Mouse (Mus musculus) kidney, postnatal 0 days (tissue): ENCODE results near the gene Fabp3. TPM values are rescaled to one million over a fixed set of nuclear protein-coding genes. Genes with fewer than 3 reads are reported as not detected.

Experiments
- ATAC-seq: fragments of 200-750 bp; cut with Nextera tagmentation; replicated peaks from 2 replicates; pipeline ENCODE4 v1.8.0; 2017; ENCODE audit warnings: low read depth, moderate number of reproducible peaks, moderate TSS enrichment, moderate library complexity; ENCODE audit not compliant: low FRiP score
- DNase-seq: peaks from one replicate; pipeline ENCODE4 v3.0.0-alpha.2; 2016; ENCODE audit warnings: low spot score
- H3K27ac ChIP-seq: fragments of 300-500 bp; sonication (generic); 2 replicates; pipeline ENCODE4 v1.5.1; 2014; ENCODE audit warnings: mild to moderate bottlenecking
- H3K27me3 ChIP-seq: fragments of 300-500 bp; sonication (generic); 2 replicates; pipeline ENCODE4 v1.6.1; 2014; ENCODE audit warnings: low read length, mixed read lengths; ENCODE audit not compliant: insufficient read depth
- H3K36me3 ChIP-seq: fragments of 300-500 bp; sonication (generic); 2 replicates; pipeline ENCODE4 v1.6.1; 2014; ENCODE audit warnings: low read length, mixed read lengths; ENCODE audit not compliant: insufficient read depth
- H3K4me1 ChIP-seq: fragments of 300-500 bp; sonication (generic); replicated peaks from 2 replicates; pipeline ENCODE4 v1.6.1; 2014; ENCODE audit warnings: antibody characterized with exemption, low read length, mixed read lengths; ENCODE audit not compliant: insufficient read depth
- H3K4me2 ChIP-seq: fragments of 300-500 bp; sonication (generic); 2 replicates; pipeline ENCODE4 v1.6.1; 2014; ENCODE audit warnings: mild to moderate bottlenecking, low read length, moderate library complexity, mixed read lengths
- H3K4me3 ChIP-seq: fragments of 300-500 bp; sonication (generic); replicated peaks from 2 replicates; pipeline ENCODE4 v1.5.1; 2014; ENCODE audit warnings: low read depth, low read length
- H3K9ac ChIP-seq: fragments of 300-500 bp; sonication (generic); 2 replicates; pipeline ENCODE4 v1.6.1; 2014; ENCODE audit warnings: low read depth, low read length
- H3K9me3 ChIP-seq: fragments of 300-500 bp; sonication (generic); replicated peaks from 2 replicates; pipeline ENCODE4 v1.6.1; 2016; ENCODE audit warnings: low read length, inconsistent platforms, mixed read lengths
- CTCF ChIP-seq: IDR thresholded peaks from 2 replicates; pipeline ENCODE4 v1.5.1; 2016; ENCODE audit warnings: antibody characterized with exemption, low read depth, mild to moderate bottlenecking, moderate library complexity
- WGBS: fragments of 180-500 bp; shearing (Covaris S2); extraction: QIAGEN DNeasy Blood & Tissue Kit; methylation state at CpG from one replicate; pipeline ENCODE4 v1.1.7; 2014; 5-methylcytosine and 5-hydroxymethylcytosine counted together
- polyA plus RNA-seq: library from polyadenylated mRNA; unstranded; fragments of >200 nt; fragmentation: Nextera tagmentation; extraction: Ambion mirVana; gene quantifications from 2 replicates; pipeline ENCODE4 v1.2.1, GENCODE M21; 2015

Fabp3 gene
- polyA plus RNA-seq, 1 experiment from 2014 or later, result 542 TPM

- H3K4me1 ChIP-seq, result no peaks in the 10 kb centered on the region
- WGBS, result 12% methylated on average over 13 of the region's 13 CpGs
- no peaks in the 10 kb centered on the region for H3K27me3 ChIP-seq
- peak; percentile 83 for TF ChIP-seq CTCF
- DNase-seq (peak; percentile 74), ATAC-seq (no peak)
- no peaks in the 10 kb centered on the region for H3K9me3 ChIP-seq
- H3K9ac ChIP-seq, result no peak overlapping the region
- no peak overlapping the region for H3K27ac ChIP-seq
- no peak overlapping the region for H3K4me2 ChIP-seq
- no peaks in the 10 kb centered on the region for H3K36me3 ChIP-seq
- H3K4me3 ChIP-seq, result no peak overlapping the region
These were observed 11.3 kb upstream of the Fabp3 start for GRCm38 (mm10) chr4:130297123-130297529.

DNA sequence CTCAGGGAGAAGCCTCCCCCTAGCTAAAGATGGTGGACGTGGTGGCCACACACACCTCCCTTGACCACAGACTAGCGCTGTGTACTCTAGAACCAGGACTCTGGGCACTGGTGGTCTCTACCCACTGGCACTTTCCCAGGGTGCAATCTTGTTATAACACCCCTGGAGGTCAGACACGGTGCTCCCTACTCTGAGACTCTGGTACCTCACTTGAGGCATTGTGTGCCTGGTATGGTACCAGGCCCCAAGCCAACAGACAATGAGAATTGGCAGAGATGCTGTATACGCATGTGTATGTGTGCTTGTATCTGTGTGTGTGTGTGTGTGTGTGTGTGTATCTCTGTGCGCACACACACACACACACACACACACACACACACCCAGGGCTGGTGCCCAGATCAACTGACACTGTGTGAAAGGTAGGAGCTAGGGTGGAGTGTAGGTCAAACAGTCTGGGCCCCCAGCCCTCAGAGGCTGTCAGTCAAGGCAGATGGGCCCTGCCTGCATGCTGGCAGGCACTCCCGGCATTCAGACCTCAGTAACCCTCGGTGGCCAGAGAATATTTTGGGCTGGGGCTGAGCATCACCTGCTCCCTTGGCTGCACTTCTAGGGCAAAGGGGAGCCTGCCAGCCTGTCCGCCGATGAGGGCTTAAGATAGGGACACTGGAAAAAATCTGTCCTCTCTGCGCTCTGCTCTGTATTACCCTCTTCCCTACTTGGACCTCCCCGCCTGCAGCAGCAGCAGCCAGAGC is 9.3 kb upstream of the Fabp3 start:
- Histone ChIP-seq H3K27ac (no peak overlapping the region), H3K4me1 (no peaks in the 10 kb centered on the region), H3K36me3 (no peaks in the 10 kb centered on the region), H3K27me3 (no peaks in the 10 kb centered on the region), H3K4me2 (no peak overlapping the region), H3K9ac (no peak overlapping the region), H3K4me3 (no peak overlapping the region), H3K9me3 (no peaks in the 10 kb centered on the region)
- WGBS, result 77% methylated on average over 11 of the region's 11 CpGs
- DNase-seq (no peak), ATAC-seq (no peak)
- no peak for TF ChIP-seq CTCF

DNA sequence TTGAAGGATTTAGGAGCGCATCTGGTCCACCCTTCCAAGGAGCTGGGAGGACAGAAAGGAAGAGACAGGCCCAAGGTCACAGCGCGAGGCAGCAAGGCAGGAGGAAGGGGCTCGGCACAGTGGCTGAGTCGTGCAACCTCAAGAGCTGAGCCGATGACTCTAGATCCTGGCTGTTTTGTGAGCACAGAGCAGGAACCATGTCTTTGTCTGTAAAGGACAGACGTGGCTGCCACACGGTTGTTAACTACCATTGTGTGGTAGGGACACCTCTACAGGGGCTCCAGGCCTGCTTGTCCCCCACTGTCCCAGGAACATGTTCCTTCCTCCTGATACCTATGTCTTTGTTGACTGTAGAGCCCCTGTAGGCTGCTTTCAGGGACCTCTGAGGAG is 8.8 kb upstream of the Fabp3 start:
- no peak for TF ChIP-seq CTCF
- DNase-seq, result no peak
- no peak overlapping the region for H3K9ac ChIP-seq
- H3K4me1 ChIP-seq, result no peaks in the 10 kb centered on the region
- H3K9me3 ChIP-seq, result no peaks in the 10 kb centered on the region
- H3K4me3 ChIP-seq, result no peak overlapping the region
- WGBS, result 52% methylated on average over 8 of the region's 8 CpGs
- ATAC-seq, result no peak
- H3K4me2 ChIP-seq, result no peak overlapping the region
- no peaks in the 10 kb centered on the region for H3K36me3 ChIP-seq
- H3K27ac ChIP-seq, result no peak overlapping the region
- no peaks in the 10 kb centered on the region for H3K27me3 ChIP-seq

DNA sequence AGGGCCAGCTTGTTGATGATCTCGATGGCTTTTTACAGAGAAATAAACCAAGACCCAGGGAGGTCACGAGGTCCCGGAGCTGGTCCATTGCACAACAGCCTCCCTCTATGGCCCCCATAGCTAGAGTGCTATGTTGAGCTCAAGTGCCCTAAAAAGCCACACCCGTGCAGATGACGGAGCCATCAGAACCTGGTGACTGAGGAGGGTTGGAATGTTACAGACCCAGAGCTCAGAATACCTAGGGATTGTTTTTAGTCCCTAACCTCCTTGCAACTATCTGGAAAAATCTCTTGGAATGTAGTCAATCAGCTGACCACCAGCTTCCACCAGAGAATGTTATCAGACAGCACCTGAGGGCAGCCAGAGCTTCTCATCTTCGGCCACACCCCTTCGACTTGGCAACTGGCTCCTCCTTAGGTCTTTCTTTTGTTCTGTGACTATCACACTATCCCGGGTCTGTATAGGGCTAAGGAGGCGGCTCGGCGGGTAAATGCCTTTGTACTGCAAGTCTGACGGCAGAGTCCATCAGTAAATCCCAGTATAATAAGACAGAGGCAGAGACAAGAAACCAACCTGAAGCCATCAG is 6.0 kb upstream of the Fabp3 start:
- Histone ChIP-seq H3K4me1 (peaks cover 3% of the 10 kb centered on the region), H3K9me3 (no peaks in the 10 kb centered on the region), H3K9ac (no peak overlapping the region), H3K4me2 (no peak overlapping the region), H3K27ac (no peak overlapping the region), H3K27me3 (no peaks in the 10 kb centered on the region), H3K4me3 (no peak overlapping the region), H3K36me3 (no peaks in the 10 kb centered on the region)
- TF ChIP-seq CTCF, result no peak
- DNase-seq, result no peak
- 51% methylated on average over 12 of the region's 12 CpGs for WGBS
- ATAC-seq, result no peak

DNA sequence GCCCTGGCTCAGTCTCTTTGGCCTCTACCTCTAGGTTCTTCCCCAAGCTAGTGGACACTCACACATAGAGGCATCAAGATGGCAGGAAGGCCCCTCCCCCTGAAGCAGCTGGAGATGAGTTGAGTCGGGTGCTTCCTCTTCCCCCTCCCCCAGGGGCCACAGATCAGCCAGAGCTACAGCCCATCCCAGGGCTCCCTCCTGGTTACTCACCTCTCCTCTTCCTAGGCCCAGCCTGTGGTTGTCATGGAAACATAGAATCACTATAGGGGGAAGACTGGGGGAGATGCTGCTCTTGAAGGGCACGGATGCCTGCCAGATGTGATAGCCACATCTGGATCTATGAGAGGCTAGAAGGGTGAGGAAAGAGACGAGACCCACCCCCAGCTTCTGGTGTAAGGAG is 3.6 kb upstream of the Fabp3 start:
- no peak overlapping the region for H3K4me2 ChIP-seq
- H3K27ac ChIP-seq, result no peak overlapping the region
- no peak for TF ChIP-seq CTCF
- WGBS, result 35% methylated on average over 3 of the region's 3 CpGs
- ATAC-seq (no peak), DNase-seq (no peak)
- no peaks in the 10 kb centered on the region for H3K9me3 ChIP-seq
- no peaks in the 10 kb centered on the region for H3K27me3 ChIP-seq
- no peak overlapping the region for H3K4me3 ChIP-seq
- no peaks in the 10 kb centered on the region for H3K36me3 ChIP-seq
- peaks cover 7% of the 10 kb centered on the region for H3K4me1 ChIP-seq
- H3K9ac ChIP-seq, result no peak overlapping the region

DNA sequence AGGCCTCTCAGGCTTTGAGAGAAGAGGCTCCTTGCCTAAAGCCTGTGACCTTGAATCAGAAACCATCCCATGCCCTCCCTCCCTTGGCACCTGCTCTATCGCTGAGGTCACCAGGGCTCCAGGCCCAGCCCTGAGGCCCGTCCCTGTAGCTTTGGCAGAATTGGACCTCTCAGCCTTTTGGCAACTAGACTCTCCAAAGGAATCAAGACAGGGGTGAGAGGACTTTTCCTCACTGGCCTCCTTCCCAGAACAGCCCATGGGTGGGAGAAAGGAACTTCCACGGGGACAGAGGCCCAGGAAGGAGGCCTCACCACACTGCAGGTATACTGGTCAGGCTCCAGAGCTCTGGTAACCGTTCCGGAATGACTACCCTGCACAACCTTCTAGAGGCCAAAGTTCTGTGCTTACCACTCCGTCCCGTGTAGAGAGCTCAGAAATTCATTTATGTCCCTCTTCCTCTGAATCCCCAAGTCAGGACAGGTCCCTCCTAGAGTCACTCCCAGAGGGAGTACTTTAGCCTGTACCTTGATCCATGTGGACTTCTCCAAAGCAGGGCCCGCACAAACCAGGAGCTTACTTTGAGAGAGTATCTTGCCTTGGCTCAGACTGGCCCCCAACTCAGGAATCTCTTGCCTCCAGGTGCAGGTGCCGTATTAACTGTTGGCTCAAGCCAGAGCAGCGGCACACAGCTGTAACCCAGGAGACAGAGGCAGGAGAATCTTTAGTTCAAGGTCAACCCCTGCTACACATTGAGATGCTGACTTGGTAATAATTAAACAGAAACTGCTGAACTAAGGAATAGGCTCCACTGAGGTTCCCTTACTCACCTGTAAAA is 1.4 kb upstream of the Fabp3 start:
- Histone ChIP-seq H3K9ac (no peak overlapping the region), H3K9me3 (no peaks in the 10 kb centered on the region), H3K27me3 (peaks cover 3% of the 10 kb centered on the region; the same call in 1 of the 2 replicates), H3K4me3 (no peak overlapping the region), H3K36me3 (no peaks in the 10 kb centered on the region), H3K4me2 (peak overlapping the region; percentile 95), H3K27ac (peak overlapping the region; percentile 83), H3K4me1 (peaks cover 7% of the 10 kb centered on the region)
- 63% methylated on average over 10 of the region's 10 CpGs for WGBS
- TF ChIP-seq CTCF, result no peak
- ATAC-seq, result peak; percentile 45
- peak; percentile 21 for DNase-seq
